Mouse (Mus musculus) midbrain, postnatal 0 days (tissue): ENCODE results near the gene Igsf23. TPM values are rescaled to one million over a fixed set of nuclear protein-coding genes. Genes with fewer than 3 reads are reported as not detected.
A peak's percentile ranks its signal among the peaks of the same experiment; 100 is the strongest.

Experiments
- ATAC-seq: fragments of 200-750 bp; cut with Nextera tagmentation; 2 replicates; pipeline ENCODE4 v1.8.0; 2017; ENCODE audit warnings: moderate number of reproducible peaks, mild to moderate bottlenecking, moderate TSS enrichment, moderate library complexity; ENCODE audit not compliant: low FRiP score
- DNase-seq: peaks from one replicate; pipeline ENCODE4 v3.0.0-alpha.2; 2015; ENCODE audit warnings: low spot score
- H3K27ac ChIP-seq: fragments of 300-500 bp; sonication (generic); 2 replicates; pipeline ENCODE4 v1.5.1; 2014; ENCODE audit warnings: low read depth, mild to moderate bottlenecking, low read length, mixed read lengths
- H3K27me3 ChIP-seq: fragments of 300-500 bp; sonication (generic); 2 replicates; pipeline ENCODE4 v1.6.1; 2014; ENCODE audit warnings: low read length, control low read depth, mixed read lengths; ENCODE audit not compliant: insufficient read depth
- H3K36me3 ChIP-seq: fragments of 300-500 bp; sonication (generic); 2 replicates; pipeline ENCODE4 v1.6.1; 2014; ENCODE audit warnings: low read length, control low read depth, mixed read lengths; ENCODE audit not compliant: insufficient read depth
- H3K4me1 ChIP-seq: fragments of 300-500 bp; sonication (generic); 2 replicates; pipeline ENCODE4 v1.6.1; 2014; ENCODE audit warnings: mild to moderate bottlenecking, control low read depth, antibody characterized with exemption, low read length, mixed read lengths; ENCODE audit not compliant: insufficient read depth
- H3K4me2 ChIP-seq: fragments of 300-500 bp; sonication (generic); 2 replicates; pipeline ENCODE4 v1.6.1; 2014; ENCODE audit warnings: low read depth, mild to moderate bottlenecking, low read length, mixed read lengths; ENCODE audit not compliant: poor library complexity, severe bottlenecking
- H3K4me3 ChIP-seq: fragments of 300-500 bp; sonication (generic); 2 replicates; pipeline ENCODE4 v1.5.1; 2014; ENCODE audit warnings: low read depth, mild to moderate bottlenecking, low read length, moderate library complexity
- H3K9ac ChIP-seq: fragments of 300-500 bp; sonication (generic); replicated peaks from 2 replicates; pipeline ENCODE4 v1.6.1; 2014; ENCODE audit warnings: mild to moderate bottlenecking, low read length, moderate library complexity, mixed read lengths; ENCODE audit not compliant: poor library complexity, severe bottlenecking
- H3K9me3 ChIP-seq: fragments of 300-500 bp; sonication (generic); 2 replicates; pipeline ENCODE4 v1.6.1; 2016; ENCODE audit warnings: low read length, control low read depth
- CTCF ChIP-seq: IDR thresholded peaks from 2 replicates; pipeline ENCODE4 v1.5.1; 2016; ENCODE audit warnings: antibody characterized with exemption, mild to moderate bottlenecking
- WGBS: fragments of 180-500 bp; shearing (Covaris S2); extraction: QIAGEN DNeasy Blood & Tissue Kit; methylation state at CpG from one replicate; pipeline ENCODE4 v1.1.7; 2014; 5-methylcytosine and 5-hydroxymethylcytosine counted together
- polyA plus RNA-seq: library from polyadenylated mRNA; unstranded; fragments of >200 nt; fragmentation: Nextera tagmentation; extraction: Ambion mirVana; gene quantifications from 2 replicates; pipeline ENCODE4 v1.2.1, GENCODE M21; 2015
- total RNA-seq: library from RNA; depleted of rRNA; stranded (reverse); fragments of >200 nt; gene quantifications from 2 replicates; pipeline ENCODE4 v1.2.3, GENCODE M21; 2014

Gene Igsf23
- total and polyA plus RNA-seq, 2 experiments from 2014 or later, result not detected

- Histone ChIP-seq H3K4me2 (no peak overlapping the region), H3K27me3 (no peaks in the 10 kb centered on the region), H3K9ac (no peak overlapping the region), H3K4me3 (no peak overlapping the region), H3K9me3 (no peaks in the 10 kb centered on the region), H3K27ac (no peak overlapping the region), H3K36me3 (no peaks in the 10 kb centered on the region), H3K4me1 (no peaks in the 10 kb centered on the region)
- WGBS, result 81% methylated on average over 1 of the region's 1 CpGs
- DNase-seq, result no peak
- ATAC-seq, result no peak
- TF ChIP-seq CTCF, result no peak
Observed at GRCm38 (mm10) chr7:19925376-19925775, 25.2 kb downstream of the Igsf23 start.

- TF ChIP-seq CTCF, result no peak
- no peak for ATAC-seq
- no peak overlapping the region for H3K4me3 ChIP-seq
- H3K27ac ChIP-seq, result no peak overlapping the region
- no peaks in the 10 kb centered on the region for H3K36me3 ChIP-seq
- H3K9me3 ChIP-seq, result no peaks in the 10 kb centered on the region
- H3K27me3 ChIP-seq, result no peaks in the 10 kb centered on the region
- H3K9ac ChIP-seq, result no peak overlapping the region
- WGBS, result 15% methylated on average over 9 of the region's 15 CpGs
- no peak overlapping the region for H3K4me2 ChIP-seq
- no peak for DNase-seq
- H3K4me1 ChIP-seq, result no peaks in the 10 kb centered on the region
Observed at GRCm38 (mm10) chr7:19923797-19924196, 26.8 kb downstream of the Igsf23 start.

GRCm38 (mm10) chr7:19923354-19923753 lies 27.2 kb downstream of the Igsf23 start:
- 54% methylated on average over 2 of the region's 2 CpGs for WGBS
- no peak for ATAC-seq

GRCm38 (mm10) chr7:19920506-19921261 lies 29.9 kb downstream of the Igsf23 start, which contains the start of gene Pvr:
TSS of gene Pvr (minus strand) at chr7:19921160.
- Histone ChIP-seq H3K4me1 (no peaks in the 10 kb centered on the region), H3K27ac (peak within 1 kb of the TSS; percentile 98), H3K9ac (peak within 1 kb of the TSS; percentile 96), H3K9me3 (no peaks in the 10 kb centered on the region), H3K4me2 (peak within 1 kb of the TSS; percentile 63), H3K4me3 (peak within 1 kb of the TSS; percentile 76), H3K27me3 (no peaks in the 10 kb centered on the region), H3K36me3 (peaks cover 17% of the 10 kb centered on the region)
- DNase-seq (peak; percentile 73), ATAC-seq (peak; percentile 84)
- WGBS, result under 1% methylated on average over 52 of the region's 60 CpGs
- peak; percentile 49 for TF ChIP-seq CTCF

More at GRCm38 (mm10) chr7:19923354-19923753, 27.2 kb downstream of the Igsf23 start:
- DNase-seq, result no peak
- Histone ChIP-seq H3K9me3 (no peaks in the 10 kb centered on the region), H3K9ac (no peak overlapping the region), H3K4me1 (no peaks in the 10 kb centered on the region), H3K27ac (no peak overlapping the region), H3K36me3 (0 out of 2 replicates have a peak, but pooled peaks cover 1% of the 10 kb centered on the region), H3K4me3 (no peak overlapping the region), H3K4me2 (no peak overlapping the region), H3K27me3 (no peaks in the 10 kb centered on the region)
- no peak for TF ChIP-seq CTCF

- no peaks in the 10 kb centered on the region for H3K4me1 ChIP-seq
- peak; percentile 8; the same call in 1 of the 2 replicates for ATAC-seq
- TF ChIP-seq CTCF, result no peak
- H3K9ac ChIP-seq, result peak overlapping the region; percentile 96; the same call in 1 of the 2 replicates
- no peaks in the 10 kb centered on the region for H3K9me3 ChIP-seq
- peak overlapping the region; percentile 63 for H3K4me2 ChIP-seq
- H3K27me3 ChIP-seq, result no peaks in the 10 kb centered on the region
- 0 out of 2 replicates have a peak overlapping the region, but pooled peaks have one; percentile 43 for H3K27ac ChIP-seq
- DNase-seq, result no peak
- 30% methylated on average over 4 of the region's 4 CpGs for WGBS
- H3K36me3 ChIP-seq, result peaks cover 17% of the 10 kb centered on the region
- H3K4me3 ChIP-seq, result peak overlapping the region; percentile 76
Observed at GRCm38 (mm10) chr7:19920166-19920505, 30.4 kb downstream of the Igsf23 start.

GRCm38 (mm10) chr7:19914558-19914957 lies 36.0 kb downstream of the Igsf23 start:
- H3K36me3 ChIP-seq, result peaks cover 17% of the 10 kb centered on the region
- no peak for ATAC-seq
- no peak overlapping the region for H3K4me2 ChIP-seq
- no peaks in the 10 kb centered on the region for H3K9me3 ChIP-seq
- WGBS, result 94% methylated on average over 7 of the region's 7 CpGs
- H3K4me3 ChIP-seq, result no peak overlapping the region
- no peak for DNase-seq
- H3K27ac ChIP-seq, result no peak overlapping the region
- H3K27me3 ChIP-seq, result no peaks in the 10 kb centered on the region
- no peak overlapping the region for H3K9ac ChIP-seq
- no peaks in the 10 kb centered on the region for H3K4me1 ChIP-seq
- TF ChIP-seq CTCF, result no peak
